Mouse (Mus musculus): Measurements from ENCODE around the gene Fam196b.
A peak's percentile ranks its signal among the peaks of the same experiment; 100 is the strongest.

Gene Fam196b

GRCm38 (mm10) chr11:34314534-34315379, at the start of gene Fam196b:
Fam196b (plus strand) TSS chr11:34314822.
- peak; percentile 51 for DNase-seq (ENCODE audit: low read depth)

DNA sequence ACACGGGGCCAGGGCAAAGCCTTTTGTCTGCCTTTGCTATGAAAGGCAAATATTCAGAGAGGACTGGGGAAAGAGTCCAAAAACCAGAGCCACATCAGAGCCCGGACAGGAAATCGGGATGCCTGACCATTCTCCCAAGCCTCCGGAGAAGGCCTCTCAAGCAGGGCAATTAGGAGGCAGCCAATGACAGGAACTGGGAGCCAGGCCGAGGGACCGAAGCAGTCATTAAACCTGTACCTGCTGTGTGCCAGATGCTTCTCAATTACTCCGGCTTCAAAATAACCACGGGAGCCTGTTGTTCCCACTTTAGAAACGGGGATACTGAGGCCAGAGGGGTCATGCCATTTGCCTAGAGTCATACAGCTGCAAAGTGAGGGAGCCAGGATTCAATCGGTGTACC, 42.6 kb upstream of the Fam196b start:
- DNase-seq (ENCODE audit: low read depth) = no peak

DNA sequence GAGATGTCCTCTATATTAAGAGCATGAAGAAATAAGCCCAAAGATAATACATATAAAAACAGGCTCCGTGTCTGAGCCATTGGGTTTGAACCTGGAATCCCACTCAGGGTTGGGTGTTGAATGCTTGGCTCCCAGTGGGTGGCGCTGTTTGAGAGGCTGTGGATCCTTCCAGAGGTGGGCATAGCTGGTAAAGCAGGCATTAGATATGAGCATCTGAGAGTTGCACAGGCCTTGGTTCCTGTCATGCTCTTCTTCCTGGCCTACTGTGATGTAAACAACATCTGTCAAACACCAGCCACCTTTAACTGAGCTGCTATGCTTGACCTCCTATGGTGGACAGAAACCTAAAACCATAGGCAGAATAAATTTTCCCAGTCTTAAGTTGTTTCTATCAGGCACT, 38.7 kb upstream of the Fam196b start:
- no peak for DNase-seq (ENCODE audit: low read depth)

- DNase-seq (ENCODE audit: low read depth) = no peak
Measured at GRCm38 (mm10) chr11:34276363-34277046, 38.1 kb upstream of the Fam196b start.

DNA sequence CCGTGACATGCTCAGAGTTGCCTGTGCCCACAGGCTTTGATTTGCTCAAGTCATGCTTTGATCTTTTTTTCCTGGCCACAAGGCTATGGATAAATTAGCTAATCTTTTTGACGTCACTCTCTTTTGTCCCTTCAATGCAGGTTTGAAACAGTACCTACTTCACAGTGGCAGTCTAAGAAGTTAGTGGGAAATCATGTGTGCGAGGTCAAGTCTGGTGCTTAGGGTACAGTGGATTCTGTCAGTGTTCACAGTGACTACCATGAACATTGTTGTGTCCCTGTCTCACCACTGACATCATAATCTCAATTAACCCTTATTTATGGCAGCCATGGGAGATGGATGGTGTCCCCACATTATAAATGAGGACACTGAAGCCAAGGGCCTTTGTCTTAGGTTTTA, 37.6 kb upstream of the Fam196b start:
- no peak for DNase-seq (ENCODE audit: low read depth)

DNA sequence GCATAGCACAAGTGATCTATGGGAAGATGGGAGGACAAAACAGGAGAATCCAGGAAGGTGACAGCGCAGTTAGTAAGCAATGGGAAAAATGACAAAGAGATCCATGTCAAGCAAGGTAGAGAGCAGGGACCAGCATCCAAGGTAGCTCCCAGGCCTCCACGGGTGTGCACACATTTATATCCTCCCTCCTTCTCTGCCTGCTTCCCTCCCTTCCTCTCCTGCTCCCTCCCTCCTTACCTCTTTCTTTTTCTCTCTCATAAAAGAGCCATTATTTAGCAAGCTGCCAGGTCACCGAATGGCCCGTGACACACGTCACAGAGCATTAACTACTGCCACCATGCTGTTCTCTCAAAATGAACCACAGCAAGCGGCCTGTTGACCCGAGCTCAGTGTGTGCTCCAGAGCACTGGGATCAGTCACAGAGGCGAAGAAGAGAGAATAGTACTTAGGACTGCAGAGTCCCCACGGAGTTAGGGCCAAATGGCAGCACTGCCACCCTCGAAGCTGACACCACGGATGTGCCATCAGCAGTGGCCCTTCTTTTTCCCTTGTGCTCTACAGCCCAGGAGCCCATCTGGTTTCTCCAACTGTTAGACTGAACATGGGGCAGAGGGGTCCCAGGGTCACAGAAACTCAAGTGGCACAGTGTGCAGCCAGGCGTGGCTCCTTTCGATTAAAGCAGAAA, 30.4 kb upstream of the Fam196b start:
- no peak for DNase-seq (ENCODE audit: low read depth)

DNA sequence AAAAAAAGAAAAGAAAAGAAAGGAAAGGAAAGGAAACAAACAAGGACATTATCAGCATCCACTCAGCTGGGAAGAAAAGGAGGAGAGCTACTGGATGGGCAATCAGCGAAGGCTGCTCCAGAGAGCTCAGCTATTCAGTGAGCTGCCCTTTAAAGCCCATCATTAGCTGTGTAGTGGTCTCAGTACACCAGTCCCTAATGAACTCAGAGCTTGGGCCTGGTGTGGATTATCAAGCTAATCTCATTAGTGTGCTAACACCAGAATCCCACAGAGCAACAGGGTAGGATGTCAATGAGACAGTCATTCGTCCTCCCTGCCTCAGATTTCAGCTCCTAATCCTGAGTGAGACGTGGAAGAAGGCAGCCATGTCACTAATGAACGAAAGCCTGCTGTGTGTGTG, 24.4 kb upstream of the Fam196b start:
- DNase-seq (ENCODE audit: low read depth) = no peak

- no peak for DNase-seq (ENCODE audit: low read depth)
Measured at GRCm38 (mm10) chr11:34290708-34291107, 23.9 kb upstream of the Fam196b start.

- no peak for DNase-seq (ENCODE audit: low read depth)
Measured at GRCm38 (mm10) chr11:34291304-34291703, 23.3 kb upstream of the Fam196b start.

DNA sequence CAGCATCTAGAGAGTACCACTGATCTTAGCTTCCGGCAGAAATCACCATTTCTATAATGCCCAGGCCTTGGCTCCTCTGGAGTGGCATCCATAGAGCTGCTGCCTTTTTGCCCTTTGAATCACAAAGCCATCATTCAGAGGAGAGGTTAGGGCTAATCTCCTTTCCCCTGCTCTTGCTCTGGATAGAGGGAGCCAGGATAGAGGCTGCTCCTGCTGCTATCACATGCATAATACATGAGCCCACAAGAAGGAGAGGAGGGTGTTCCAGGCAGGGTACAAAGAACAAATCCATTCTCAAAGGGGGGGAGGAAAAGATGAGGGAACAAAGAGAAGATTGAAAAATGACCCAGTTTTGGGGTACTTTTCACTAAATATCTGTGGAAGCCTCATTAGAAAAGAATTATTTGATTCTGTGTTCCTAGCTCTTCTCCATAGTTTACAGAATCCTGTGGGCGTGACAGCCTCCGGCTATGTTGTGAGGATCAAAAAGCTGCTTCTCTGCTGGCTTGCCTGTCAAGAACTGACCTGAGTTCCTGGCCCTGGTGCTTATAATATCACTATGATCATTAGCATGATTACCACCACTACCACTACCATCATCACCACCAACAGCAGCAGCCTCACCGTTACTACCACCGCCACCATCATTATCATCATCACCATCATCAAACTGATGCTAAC, 16.8 kb upstream of the Fam196b start:
- no peak for DNase-seq (ENCODE audit: low read depth)

GRCm38 (mm10) chr11:34299550-34299949, 15.1 kb upstream of the Fam196b start:
- no peak for DNase-seq (ENCODE audit: low read depth)

DNA sequence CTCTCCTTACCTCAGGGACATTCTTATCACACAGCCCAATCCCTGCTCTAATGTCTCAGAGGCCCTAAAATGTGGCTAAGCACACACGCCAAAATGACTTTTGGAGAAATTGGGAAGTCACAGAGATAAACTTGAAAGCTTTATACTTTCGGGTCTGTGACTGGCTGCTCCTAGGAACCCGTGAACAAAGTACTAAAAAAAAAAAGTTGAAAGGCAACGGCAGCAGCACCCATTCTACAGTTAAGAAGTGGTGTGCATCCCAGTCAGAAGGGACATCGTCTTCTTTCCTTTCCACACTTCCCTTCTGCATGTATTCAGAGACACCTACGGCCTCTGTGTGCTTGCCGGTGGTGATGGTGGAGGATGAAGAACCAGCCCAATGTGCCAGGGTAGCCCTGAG, 14.6 kb upstream of the Fam196b start:
- DNase-seq (ENCODE audit: low read depth) = no peak

DNA sequence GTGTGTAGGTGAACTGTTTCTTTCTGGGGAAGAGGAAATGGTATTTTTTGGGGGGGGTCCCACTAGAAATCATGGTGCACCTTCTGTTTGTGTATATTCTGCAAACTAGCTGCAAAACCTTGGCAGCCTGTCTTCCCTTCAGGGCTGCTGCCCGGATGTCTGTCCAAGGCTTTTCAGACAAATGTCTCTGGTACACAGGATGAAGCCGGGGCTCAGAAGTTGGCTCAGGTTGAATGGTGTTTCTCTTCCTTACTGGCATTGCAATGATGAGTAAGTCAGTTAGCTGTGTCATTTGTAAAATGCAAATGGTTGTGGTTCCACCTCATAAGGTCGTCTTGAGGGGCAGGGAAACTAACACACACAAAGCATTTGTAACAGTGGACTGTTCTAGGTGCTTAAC, 8.4 kb upstream of the Fam196b start:
- DNase-seq (ENCODE audit: low read depth) = no peak

- DNase-seq (ENCODE audit: low read depth) = no peak
Measured at GRCm38 (mm10) chr11:34308731-34309130, 5.9 kb upstream of the Fam196b start.

- no peak for DNase-seq (ENCODE audit: low read depth)
Measured at GRCm38 (mm10) chr11:34309360-34309759, 5.3 kb upstream of the Fam196b start.

- no peak for DNase-seq (ENCODE audit: low read depth)
Measured at GRCm38 (mm10) chr11:34311717-34312116, 2.9 kb upstream of the Fam196b start.

- DNase-seq (ENCODE audit: low read depth) = no peak
Measured at GRCm38 (mm10) chr11:34312208-34312607, 2.4 kb upstream of the Fam196b start.

DNA sequence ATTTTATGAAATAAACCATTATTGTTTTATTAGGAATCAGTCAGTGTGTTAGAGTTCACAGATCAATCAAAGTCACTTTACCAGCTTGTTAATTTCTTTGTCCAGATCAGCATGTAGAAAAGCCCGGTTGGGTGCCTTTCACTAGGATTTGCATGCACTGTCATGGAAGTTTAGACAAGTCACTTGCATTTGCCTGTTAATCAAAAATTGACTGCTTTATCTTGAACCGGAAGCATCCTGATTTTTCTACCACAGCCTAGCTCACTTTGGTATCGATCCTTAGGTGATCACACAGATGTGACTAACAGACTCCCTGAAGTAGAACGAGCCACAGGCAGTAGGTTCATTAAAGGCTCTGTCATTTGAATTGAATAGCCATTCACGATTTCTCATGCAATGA, 761 bp downstream of the Fam196b start:
- DNase-seq (ENCODE audit: low read depth) = no peak

DNA sequence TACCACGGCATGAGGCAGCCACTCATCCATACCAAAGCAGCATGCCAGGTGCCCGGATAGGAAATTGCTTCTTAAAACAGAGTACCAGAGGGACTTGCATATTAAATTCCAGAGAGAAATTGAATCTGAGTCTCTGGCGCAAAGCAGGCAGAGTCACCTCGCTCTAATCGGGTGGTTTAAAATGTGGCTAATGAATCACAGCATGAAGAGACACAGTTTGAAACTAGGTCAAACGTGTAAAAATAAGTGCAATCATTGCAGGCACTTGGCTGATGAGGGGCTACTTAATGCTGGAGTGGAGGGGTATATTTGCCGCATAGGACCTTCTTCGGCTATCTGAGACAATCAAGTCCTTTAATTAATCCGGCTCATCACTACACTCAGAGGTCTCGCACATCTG, 1.6 kb downstream of the Fam196b start:
- DNase-seq (ENCODE audit: low read depth) = no peak

DNA sequence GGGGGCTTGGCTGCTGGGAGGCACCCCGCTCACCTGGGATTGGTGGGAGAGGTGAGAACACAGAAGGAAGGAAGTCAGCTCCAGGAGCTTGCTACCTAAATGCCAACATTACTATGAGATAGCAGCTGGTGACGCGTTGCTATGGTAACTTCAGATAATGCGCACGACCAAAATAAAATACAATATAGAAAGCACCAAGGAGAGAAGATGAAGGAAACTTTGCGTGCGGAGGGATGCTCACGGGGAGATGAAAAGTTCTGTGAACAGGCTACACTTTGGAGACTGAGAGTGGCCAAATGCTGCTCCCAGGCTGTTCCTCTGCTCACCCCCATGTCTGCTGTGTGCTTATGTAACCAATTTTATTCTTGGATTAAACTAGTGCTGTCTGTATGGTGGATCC, 2.4 kb downstream of the Fam196b start:
- DNase-seq (ENCODE audit: low read depth) = no peak

DNA sequence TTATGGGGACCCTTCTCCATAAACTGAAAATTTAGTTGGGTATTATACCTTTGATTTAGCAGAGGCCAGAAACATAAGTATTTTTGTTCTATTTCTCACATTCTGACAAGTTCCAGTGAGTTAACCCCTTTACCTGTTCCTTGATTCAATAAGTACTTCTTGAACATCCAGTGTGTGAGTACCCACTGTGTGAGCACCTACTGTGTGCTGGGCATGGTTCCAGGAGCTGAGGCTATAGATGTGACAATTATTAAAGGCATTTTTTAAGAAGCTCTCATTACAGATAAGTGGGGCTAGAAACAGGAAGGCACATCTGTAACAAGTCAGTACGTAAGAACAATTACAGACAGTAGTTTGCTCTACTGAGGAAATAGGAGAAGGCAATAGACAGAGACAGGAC, 4.7 kb downstream of the Fam196b start:
- no peak for DNase-seq (ENCODE audit: low read depth)

GRCm38 (mm10) chr11:34323664-34324063, 9.0 kb downstream of the Fam196b start:
- DNase-seq (ENCODE audit: low read depth) = no peak
